Mouse (Mus musculus): ENCODE measurements around the gene Elp6. TPM values are rescaled to one million over a fixed set of nuclear protein-coding genes. Genes with fewer than 3 reads are reported as not detected.

Elp6 gene
- polyA plus RNA-seq, 2 experiments, result 25.3 to 36.1 TPM

GRCm38 (mm10) chr9:110351932-110352632 lies 47.1 kb downstream of the Elp6 start:
- no peak overlapping the region for H3K4me3 ChIP-seq (replicated peaks; ENCODE audit: low read length)
- H3K27me3 ChIP-seq (ENCODE audit: control insufficient read depth, insufficient read depth, low read length), result no peaks in the 10 kb centered on the region
- H3K27ac ChIP-seq (replicated peaks; ENCODE audit: low read depth, low read length), result no peak overlapping the region
- no peak for DNase-seq (ENCODE audit: low spot score)
- no peak overlapping the region for H3K4me2 ChIP-seq (replicated peaks; ENCODE audit: low read depth, low read length, severe bottlenecking)
- TF ChIP-seq POLR2A (IDR thresholded peaks at IDR 0.05; ENCODE audit: borderline replicate concordance, extremely low read depth, insufficient read depth, insufficient read length), result no peak
- no peak for ATAC-seq (ENCODE audit: low FRiP score, low read depth)
- WGBS, result 86% methylated on average over 8 of the region's 8 CpGs
- no peak overlapping the region for H3K9ac ChIP-seq (ENCODE audit: low read depth, low read length, severe bottlenecking)
- no peaks in the 10 kb centered on the region for H3K9me3 ChIP-seq (ENCODE audit: control insufficient read depth, low read length)
- no peaks in the 10 kb centered on the region for H3K4me1 ChIP-seq (ENCODE audit: control insufficient read depth, insufficient read depth, low read length)
- H3K36me3 ChIP-seq (ENCODE audit: control insufficient read depth, insufficient read depth, low read length), result peaks cover 21% of the 10 kb centered on the region

- H3K4me3 ChIP-seq (replicated peaks; ENCODE audit: low read length), result no peak overlapping the region
- 78% methylated on average over 2 of the region's 2 CpGs for WGBS
- ATAC-seq (ENCODE audit: low FRiP score, low read depth), result no peak
- peaks cover 28% of the 10 kb centered on the region for H3K36me3 ChIP-seq (ENCODE audit: control insufficient read depth, insufficient read depth, low read length)
- no peaks in the 10 kb centered on the region for H3K4me1 ChIP-seq (ENCODE audit: control insufficient read depth, insufficient read depth, low read length)
- no peak overlapping the region for H3K4me2 ChIP-seq (replicated peaks; ENCODE audit: low read depth, low read length, severe bottlenecking)
- DNase-seq (ENCODE audit: low spot score), result no peak
- H3K27ac ChIP-seq (replicated peaks; ENCODE audit: low read depth, low read length), result no peak overlapping the region
- no peak overlapping the region for H3K9ac ChIP-seq (ENCODE audit: low read depth, low read length, severe bottlenecking)
- H3K9me3 ChIP-seq (ENCODE audit: control insufficient read depth, low read length), result no peaks in the 10 kb centered on the region
- no peak for TF ChIP-seq POLR2A (IDR thresholded peaks at IDR 0.05; ENCODE audit: borderline replicate concordance, extremely low read depth, insufficient read depth, insufficient read length)
- H3K27me3 ChIP-seq (ENCODE audit: control insufficient read depth, insufficient read depth, low read length), result no peaks in the 10 kb centered on the region
Measured at GRCm38 (mm10) chr9:110358341-110358740, 53.4 kb downstream of the Elp6 start.

- no peak overlapping the region for H3K4me3 ChIP-seq (replicated peaks; ENCODE audit: low read length)
- H3K9ac ChIP-seq (ENCODE audit: low read depth, low read length, severe bottlenecking), result no peak overlapping the region
- WGBS, result 82% methylated on average over 12 of the region's 12 CpGs
- no peaks in the 10 kb centered on the region for H3K4me1 ChIP-seq (ENCODE audit: control insufficient read depth, insufficient read depth, low read length)
- DNase-seq (ENCODE audit: low spot score), result no peak
- H3K36me3 ChIP-seq (ENCODE audit: control insufficient read depth, insufficient read depth, low read length), result peaks cover 22% of the 10 kb centered on the region
- no peak for TF ChIP-seq POLR2A (IDR thresholded peaks at IDR 0.05; ENCODE audit: borderline replicate concordance, extremely low read depth, insufficient read depth, insufficient read length)
- H3K27me3 ChIP-seq (ENCODE audit: control insufficient read depth, insufficient read depth, low read length), result no peaks in the 10 kb centered on the region
- H3K4me2 ChIP-seq (replicated peaks; ENCODE audit: low read depth, low read length, severe bottlenecking), result no peak overlapping the region
- H3K9me3 ChIP-seq (ENCODE audit: control insufficient read depth, low read length), result no peaks in the 10 kb centered on the region
- ATAC-seq (ENCODE audit: low FRiP score, low read depth), result no peak
- no peak overlapping the region for H3K27ac ChIP-seq (replicated peaks; ENCODE audit: low read depth, low read length)
Measured at GRCm38 (mm10) chr9:110361299-110361698, 56.3 kb downstream of the Elp6 start.

- H3K27me3 ChIP-seq (ENCODE audit: control insufficient read depth, insufficient read depth, low read length), result no peaks in the 10 kb centered on the region
- ATAC-seq (ENCODE audit: low FRiP score, low read depth), result no peak
- no peaks in the 10 kb centered on the region for H3K4me1 ChIP-seq (ENCODE audit: control insufficient read depth, insufficient read depth, low read length)
- no peak overlapping the region for H3K9ac ChIP-seq (ENCODE audit: low read depth, low read length, severe bottlenecking)
- no peak for DNase-seq (ENCODE audit: low spot score)
- H3K27ac ChIP-seq (replicated peaks; ENCODE audit: low read depth, low read length), result no peak overlapping the region
- no peak for TF ChIP-seq POLR2A (IDR thresholded peaks at IDR 0.05; ENCODE audit: borderline replicate concordance, extremely low read depth, insufficient read depth, insufficient read length)
- H3K4me2 ChIP-seq (replicated peaks; ENCODE audit: low read depth, low read length, severe bottlenecking), result no peak overlapping the region
- 81% methylated on average over 10 of the region's 10 CpGs for WGBS
- no peak overlapping the region for H3K4me3 ChIP-seq (replicated peaks; ENCODE audit: low read length)
- no peaks in the 10 kb centered on the region for H3K9me3 ChIP-seq (ENCODE audit: control insufficient read depth, low read length)
- peaks cover 22% of the 10 kb centered on the region for H3K36me3 ChIP-seq (ENCODE audit: control insufficient read depth, insufficient read depth, low read length)
Measured at GRCm38 (mm10) chr9:110362337-110362736, 57.4 kb downstream of the Elp6 start.

GRCm38 (mm10) chr9:110366746-110367145 lies 61.8 kb downstream of the Elp6 start:
- no peaks in the 10 kb centered on the region for H3K27me3 ChIP-seq (ENCODE audit: control insufficient read depth, insufficient read depth, low read length)
- no peak overlapping the region for H3K9ac ChIP-seq (ENCODE audit: low read depth, low read length, severe bottlenecking)
- ATAC-seq (ENCODE audit: low FRiP score, low read depth) (no peak), DNase-seq (ENCODE audit: low spot score) (no peak)
- H3K4me1 ChIP-seq (ENCODE audit: control insufficient read depth, insufficient read depth, low read length), result no peaks in the 10 kb centered on the region
- no peak for TF ChIP-seq POLR2A (IDR thresholded peaks at IDR 0.05; ENCODE audit: borderline replicate concordance, extremely low read depth, insufficient read depth, insufficient read length)
- no peak overlapping the region for H3K27ac ChIP-seq (replicated peaks; ENCODE audit: low read depth, low read length)
- WGBS, result 85% methylated on average over 5 of the region's 5 CpGs
- no peak overlapping the region for H3K4me2 ChIP-seq (replicated peaks; ENCODE audit: low read depth, low read length, severe bottlenecking)
- peaks cover 27% of the 10 kb centered on the region for H3K36me3 ChIP-seq (ENCODE audit: control insufficient read depth, insufficient read depth, low read length)
- no peak overlapping the region for H3K4me3 ChIP-seq (replicated peaks; ENCODE audit: low read length)
- H3K9me3 ChIP-seq (ENCODE audit: control insufficient read depth, low read length), result no peaks in the 10 kb centered on the region
